Mouse (Mus musculus): ENCODE results near the gene Mthfd1. TPM values are rescaled to one million over a fixed set of nuclear protein-coding genes. Genes with fewer than 3 reads are reported as not detected.

The Mthfd1 gene
- polyA plus RNA-seq, 1 experiment, result 237 TPM

- H3K27ac ChIP-seq (ENCODE audit: insufficient read depth, low read length), result no peak overlapping the region
- H3K9ac ChIP-seq (ENCODE audit: low read depth, poor library complexity, severe bottlenecking), result no peak overlapping the region
- no peaks in the 10 kb centered on the region for H3K27me3 ChIP-seq (ENCODE audit: control insufficient read depth, insufficient read depth, low read length, poor library complexity, severe bottlenecking)
- H3K4me3 ChIP-seq (ENCODE audit: low read depth, low read length), result no peak overlapping the region
- TF ChIP-seq EP300 (IDR thresholded peaks at IDR 0.05; ENCODE audit: insufficient read depth, low read depth, low read length), result no peak
- TF ChIP-seq CTCF (IDR thresholded peaks at IDR 0.05; ENCODE audit: low read depth, low read length), result no peak
- no peak for TF ChIP-seq POLR2A (IDR thresholded peaks at IDR 0.05; ENCODE audit: insufficient read depth, low read length)
- no peaks in the 10 kb centered on the region for H3K9me3 ChIP-seq (replicated peaks; ENCODE audit: control insufficient read depth, insufficient read depth, low read length, poor library complexity, severe bottlenecking)
- peaks cover 3% of the 10 kb centered on the region for H3K4me1 ChIP-seq (ENCODE audit: control insufficient read depth, insufficient read depth, low read length)
- H3K36me3 ChIP-seq (ENCODE audit: control insufficient read depth, insufficient read depth, low read length, poor library complexity, severe bottlenecking), result peaks cover 77% of the 10 kb centered on the region
Observed at GRCm38 (mm10) chr12:76307964-76308363, 52.9 kb downstream of the Mthfd1 start.

- Histone ChIP-seq H3K27me3 (ENCODE audit: control insufficient read depth, insufficient read depth, low read length, poor library complexity, severe bottlenecking) (no peaks in the 10 kb centered on the region), H3K9ac (ENCODE audit: low read depth, poor library complexity, severe bottlenecking) (no peak overlapping the region), H3K36me3 (ENCODE audit: control insufficient read depth, insufficient read depth, low read length, poor library complexity, severe bottlenecking) (peaks cover 77% of the 10 kb centered on the region), H3K4me3 (ENCODE audit: low read depth, low read length) (no peak overlapping the region), H3K9me3 (replicated peaks; ENCODE audit: control insufficient read depth, insufficient read depth, low read length, poor library complexity, severe bottlenecking) (no peaks in the 10 kb centered on the region), H3K27ac (ENCODE audit: insufficient read depth, low read length) (no peak overlapping the region), H3K4me1 (ENCODE audit: control insufficient read depth, insufficient read depth, low read length) (peaks cover 3% of the 10 kb centered on the region)
- TF ChIP-seq EP300 (IDR thresholded peaks at IDR 0.05; ENCODE audit: insufficient read depth, low read depth, low read length), result no peak
- TF ChIP-seq CTCF (IDR thresholded peaks at IDR 0.05; ENCODE audit: low read depth, low read length), result no peak
- TF ChIP-seq POLR2A (IDR thresholded peaks at IDR 0.05; ENCODE audit: insufficient read depth, low read length), result no peak
Observed at GRCm38 (mm10) chr12:76308436-76308835, 53.3 kb downstream of the Mthfd1 start.

GRCm38 (mm10) chr12:76310007-76310406, 54.9 kb downstream of the Mthfd1 start:
- Histone ChIP-seq H3K27ac (ENCODE audit: insufficient read depth, low read length) (no peak overlapping the region), H3K9ac (ENCODE audit: low read depth, poor library complexity, severe bottlenecking) (no peak overlapping the region), H3K9me3 (replicated peaks; ENCODE audit: control insufficient read depth, insufficient read depth, low read length, poor library complexity, severe bottlenecking) (no peaks in the 10 kb centered on the region), H3K36me3 (ENCODE audit: control insufficient read depth, insufficient read depth, low read length, poor library complexity, severe bottlenecking) (peaks cover 79% of the 10 kb centered on the region), H3K4me1 (ENCODE audit: control insufficient read depth, insufficient read depth, low read length) (peaks cover 3% of the 10 kb centered on the region), H3K4me3 (ENCODE audit: low read depth, low read length) (no peak overlapping the region), H3K27me3 (ENCODE audit: control insufficient read depth, insufficient read depth, low read length, poor library complexity, severe bottlenecking) (no peaks in the 10 kb centered on the region)
- TF ChIP-seq CTCF (IDR thresholded peaks at IDR 0.05; ENCODE audit: low read depth, low read length), result no peak
- TF ChIP-seq EP300 (IDR thresholded peaks at IDR 0.05; ENCODE audit: insufficient read depth, low read depth, low read length), result no peak
- TF ChIP-seq POLR2A (IDR thresholded peaks at IDR 0.05; ENCODE audit: insufficient read depth, low read length), result no peak

- Histone ChIP-seq H3K27ac (ENCODE audit: insufficient read depth, low read length) (no peak overlapping the region), H3K9ac (ENCODE audit: low read depth, poor library complexity, severe bottlenecking) (no peak overlapping the region), H3K36me3 (ENCODE audit: control insufficient read depth, insufficient read depth, low read length, poor library complexity, severe bottlenecking) (peaks cover 79% of the 10 kb centered on the region), H3K4me1 (ENCODE audit: control insufficient read depth, insufficient read depth, low read length) (peaks cover 3% of the 10 kb centered on the region), H3K4me3 (ENCODE audit: low read depth, low read length) (no peak overlapping the region), H3K27me3 (ENCODE audit: control insufficient read depth, insufficient read depth, low read length, poor library complexity, severe bottlenecking) (no peaks in the 10 kb centered on the region), H3K9me3 (replicated peaks; ENCODE audit: control insufficient read depth, insufficient read depth, low read length, poor library complexity, severe bottlenecking) (no peaks in the 10 kb centered on the region)
- TF ChIP-seq EP300 (IDR thresholded peaks at IDR 0.05; ENCODE audit: insufficient read depth, low read depth, low read length) (no peak), POLR2A (IDR thresholded peaks at IDR 0.05; ENCODE audit: insufficient read depth, low read length) (no peak), CTCF (IDR thresholded peaks at IDR 0.05; ENCODE audit: low read depth, low read length) (no peak)
Observed at GRCm38 (mm10) chr12:76310633-76311032, 55.5 kb downstream of the Mthfd1 start.

GRCm38 (mm10) chr12:76311227-76311626, 56.1 kb downstream of the Mthfd1 start:
- H3K27ac ChIP-seq (ENCODE audit: insufficient read depth, low read length), result no peak overlapping the region
- no peaks in the 10 kb centered on the region for H3K27me3 ChIP-seq (ENCODE audit: control insufficient read depth, insufficient read depth, low read length, poor library complexity, severe bottlenecking)
- H3K9me3 ChIP-seq (replicated peaks; ENCODE audit: control insufficient read depth, insufficient read depth, low read length, poor library complexity, severe bottlenecking), result no peaks in the 10 kb centered on the region
- peaks cover 3% of the 10 kb centered on the region for H3K4me1 ChIP-seq (ENCODE audit: control insufficient read depth, insufficient read depth, low read length)
- H3K4me3 ChIP-seq (ENCODE audit: low read depth, low read length), result no peak overlapping the region
- no peak for TF ChIP-seq CTCF (IDR thresholded peaks at IDR 0.05; ENCODE audit: low read depth, low read length)
- no peak for TF ChIP-seq EP300 (IDR thresholded peaks at IDR 0.05; ENCODE audit: insufficient read depth, low read depth, low read length)
- no peak for TF ChIP-seq POLR2A (IDR thresholded peaks at IDR 0.05; ENCODE audit: insufficient read depth, low read length)
- peaks cover 82% of the 10 kb centered on the region for H3K36me3 ChIP-seq (ENCODE audit: control insufficient read depth, insufficient read depth, low read length, poor library complexity, severe bottlenecking)
- no peak overlapping the region for H3K9ac ChIP-seq (ENCODE audit: low read depth, poor library complexity, severe bottlenecking)

GRCm38 (mm10) chr12:76311951-76312350, 56.9 kb downstream of the Mthfd1 start:
- no peak overlapping the region for H3K27ac ChIP-seq (ENCODE audit: insufficient read depth, low read length)
- no peaks in the 10 kb centered on the region for H3K27me3 ChIP-seq (ENCODE audit: control insufficient read depth, insufficient read depth, low read length, poor library complexity, severe bottlenecking)
- no peaks in the 10 kb centered on the region for H3K9me3 ChIP-seq (replicated peaks; ENCODE audit: control insufficient read depth, insufficient read depth, low read length, poor library complexity, severe bottlenecking)
- no peaks in the 10 kb centered on the region for H3K4me1 ChIP-seq (ENCODE audit: control insufficient read depth, insufficient read depth, low read length)
- no peak overlapping the region for H3K4me3 ChIP-seq (ENCODE audit: low read depth, low read length)
- no peak for TF ChIP-seq POLR2A (IDR thresholded peaks at IDR 0.05; ENCODE audit: insufficient read depth, low read length)
- TF ChIP-seq CTCF (IDR thresholded peaks at IDR 0.05; ENCODE audit: low read depth, low read length), result no peak
- TF ChIP-seq EP300 (IDR thresholded peaks at IDR 0.05; ENCODE audit: insufficient read depth, low read depth, low read length), result no peak
- peaks cover 82% of the 10 kb centered on the region for H3K36me3 ChIP-seq (ENCODE audit: control insufficient read depth, insufficient read depth, low read length, poor library complexity, severe bottlenecking)
- no peak overlapping the region for H3K9ac ChIP-seq (ENCODE audit: low read depth, poor library complexity, severe bottlenecking)

Measured in ES-Bruce4 (cell line).